Mouse (Mus musculus): Measurements from ENCODE around the gene Pigo.
A peak's percentile ranks its signal among the peaks of the same experiment; 100 is the strongest.

DNA sequence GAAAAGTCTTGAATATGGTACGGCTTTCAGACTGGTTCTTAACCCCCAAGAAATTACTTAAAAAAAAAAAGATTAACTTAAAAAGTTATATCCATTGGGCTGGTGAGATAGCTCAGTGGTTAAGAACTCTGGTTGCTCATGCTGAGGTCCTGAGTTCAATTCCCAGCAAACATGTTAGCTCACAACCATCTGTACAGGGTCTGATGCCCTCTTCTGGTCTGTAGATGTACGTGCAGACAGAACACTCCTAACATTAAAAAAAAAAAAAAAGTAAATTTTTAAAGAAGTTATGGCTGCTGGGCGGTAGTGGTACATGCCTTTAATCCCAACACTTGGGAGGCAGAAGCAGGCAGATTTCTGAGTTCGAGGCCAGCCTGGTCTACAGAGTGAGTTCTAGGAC is 47.6 kb downstream of the Pigo start:
- TF ChIP-seq CTCF (IDR thresholded peaks at IDR 0.05; ENCODE audit: borderline replicate concordance, insufficient read depth, low read depth, low read length), result 0 out of 2 replicates have a peak, but pooled peaks have one; percentile 13
- no peak for TF ChIP-seq POLR2A (IDR thresholded peaks at IDR 0.05; ENCODE audit: borderline replicate concordance, insufficient read depth, low read length)

All from cerebellum, adult 2 months (tissue).